Mouse (Mus musculus) adrenal gland, postnatal 25 days (tissue): ENCODE results near the gene Trim28. TPM values are rescaled to one million over a fixed set of nuclear protein-coding genes. Genes with fewer than 3 reads are reported as not detected.
A peak's percentile ranks its signal among the peaks of the same experiment; 100 is the strongest.

ENCODE experiments used
- DNase-seq: peaks from one replicate; pipeline ENCODE4 v3.0.0; 2021; ENCODE audit warnings: mixed read lengths
- total RNA-seq: library from RNA; stranded (reverse); gene quantifications from 2 replicates; pipeline ENCODE4 v1.2.3, GENCODE M21; 2021

Trim28 gene
- total RNA-seq, 1 experiment from 2014 or later, result 273 TPM

DNA sequence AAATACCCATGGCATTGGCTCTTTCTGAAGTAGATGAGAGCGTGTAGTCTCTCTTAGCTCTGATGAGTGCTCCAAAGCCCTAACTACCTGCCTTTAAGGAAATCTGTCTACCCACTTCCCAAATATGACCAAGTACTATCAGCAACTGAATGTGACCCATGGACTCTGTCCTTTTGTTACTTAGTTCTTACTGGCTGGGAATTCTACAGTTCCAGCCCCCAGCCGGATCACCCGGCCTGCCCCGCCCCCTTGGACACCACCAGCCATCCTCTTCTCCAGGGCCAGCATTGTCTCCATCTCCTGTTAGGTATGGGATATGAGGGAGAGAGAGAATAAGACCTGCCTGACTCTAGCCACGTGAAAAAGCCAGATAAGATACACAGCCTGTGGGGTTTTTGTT, 861 bp upstream of the Trim28 start, which contains the start of gene Slc27a5:
Slc27a5 (minus strand) TSS at position 140 of the 400 bp plus-strand sequence.
- DNase-seq, result no peak

DNA sequence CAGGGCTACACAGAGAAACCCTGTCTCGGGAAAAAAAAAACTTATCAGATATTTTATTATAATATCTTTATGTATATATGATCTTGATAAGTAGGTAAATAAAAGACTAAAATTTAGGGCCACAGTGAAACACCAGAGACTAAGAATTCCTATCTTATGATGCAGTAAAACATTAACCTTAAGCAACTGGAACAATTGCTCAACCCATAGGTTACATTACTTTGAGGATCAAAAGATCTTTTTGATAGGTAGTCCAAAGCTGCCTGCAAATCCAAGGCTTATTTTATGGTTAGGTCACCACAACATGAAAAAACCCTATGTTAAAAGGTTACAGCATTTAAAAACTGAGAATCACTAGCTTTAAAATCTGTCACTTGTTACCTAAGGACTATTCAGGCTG, 2.7 kb downstream of the Trim28 start:
- DNase-seq, result no peak

DNA sequence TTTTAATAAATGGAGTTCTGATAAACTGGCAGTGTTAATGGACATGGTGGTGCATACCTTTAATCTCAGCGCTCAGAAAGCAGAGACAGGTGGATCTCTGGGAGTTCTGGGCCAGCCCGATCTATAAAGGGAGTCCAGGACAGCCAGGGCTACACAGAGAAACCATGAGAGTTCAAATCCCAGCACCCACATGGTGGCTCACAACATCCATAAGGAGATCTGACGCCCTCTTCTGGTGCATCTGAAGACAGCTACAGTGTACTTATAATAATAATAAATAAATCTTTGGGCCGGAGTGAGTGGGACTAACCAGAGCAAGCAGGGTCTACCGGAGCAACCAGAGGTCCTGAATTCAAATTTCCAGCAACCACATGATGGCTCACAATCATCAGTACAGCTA, 4.5 kb downstream of the Trim28 start:
- DNase-seq, result no peak

GRCm38 (mm10) chr7:13006011-13006410, 7.1 kb downstream of the Trim28 start:
- no peak for DNase-seq

DNA sequence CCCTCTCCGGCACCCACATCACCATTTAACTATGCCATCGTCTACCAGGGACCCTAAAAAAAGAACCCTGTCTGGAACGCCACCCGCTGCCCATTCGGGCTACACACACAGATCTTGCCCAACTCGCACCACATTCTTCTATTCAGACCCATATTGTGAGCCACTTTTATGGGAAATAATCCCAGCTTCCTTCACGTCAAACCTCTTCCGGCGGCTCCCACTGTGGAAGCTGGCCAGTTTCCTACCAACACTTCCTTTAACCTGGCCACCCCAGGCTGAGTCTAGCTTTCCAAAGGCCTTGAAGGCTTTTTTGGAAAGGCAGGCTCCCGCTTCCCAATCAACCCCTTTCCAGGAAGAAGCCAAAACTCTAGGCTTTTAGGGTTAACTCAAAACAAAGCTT, 7.6 kb downstream of the Trim28 start:
- DNase-seq, result no peak

DNA sequence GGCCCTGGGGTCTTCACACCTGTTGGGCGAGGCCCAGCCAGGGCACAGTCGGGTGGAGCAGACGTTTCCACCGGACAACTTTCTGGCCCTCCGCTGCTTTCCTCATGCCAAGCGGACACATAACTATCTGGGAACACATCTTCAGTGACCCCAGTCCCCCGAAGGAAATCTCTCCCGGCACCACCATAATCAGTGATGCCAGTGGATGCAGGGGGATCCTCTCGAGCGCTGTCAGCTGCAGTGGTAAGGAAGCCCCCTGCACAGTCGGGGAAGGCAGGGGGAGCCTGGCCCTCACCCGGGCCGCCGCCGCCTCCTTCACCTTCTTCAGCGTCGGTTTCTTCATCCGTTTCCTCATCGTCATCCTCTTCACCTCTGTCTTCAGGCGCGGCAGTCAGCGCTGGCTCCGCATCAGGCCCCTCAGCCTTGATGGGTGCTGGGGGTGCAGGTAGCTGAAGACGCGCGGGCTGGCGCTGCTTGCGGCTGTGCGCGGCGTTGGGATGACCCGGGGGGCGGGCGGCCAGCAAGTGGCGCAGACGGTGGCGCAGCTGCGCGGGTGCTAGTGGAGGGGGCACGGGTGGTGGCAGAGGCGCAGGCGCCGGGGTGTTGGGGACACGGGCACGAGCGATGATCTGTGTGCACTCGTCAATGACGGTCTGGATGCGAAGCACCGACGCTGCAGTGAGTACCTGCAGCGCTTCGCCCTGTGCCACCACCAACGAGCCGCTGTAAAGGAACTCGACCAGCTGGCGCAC, 8.6 kb downstream of the Trim28 start:
- no peak for DNase-seq

- peak; percentile 86 for DNase-seq
Observed at GRCm38 (mm10) chr7:13009143-13010004, 10.5 kb downstream of the Trim28 start.

DNA sequence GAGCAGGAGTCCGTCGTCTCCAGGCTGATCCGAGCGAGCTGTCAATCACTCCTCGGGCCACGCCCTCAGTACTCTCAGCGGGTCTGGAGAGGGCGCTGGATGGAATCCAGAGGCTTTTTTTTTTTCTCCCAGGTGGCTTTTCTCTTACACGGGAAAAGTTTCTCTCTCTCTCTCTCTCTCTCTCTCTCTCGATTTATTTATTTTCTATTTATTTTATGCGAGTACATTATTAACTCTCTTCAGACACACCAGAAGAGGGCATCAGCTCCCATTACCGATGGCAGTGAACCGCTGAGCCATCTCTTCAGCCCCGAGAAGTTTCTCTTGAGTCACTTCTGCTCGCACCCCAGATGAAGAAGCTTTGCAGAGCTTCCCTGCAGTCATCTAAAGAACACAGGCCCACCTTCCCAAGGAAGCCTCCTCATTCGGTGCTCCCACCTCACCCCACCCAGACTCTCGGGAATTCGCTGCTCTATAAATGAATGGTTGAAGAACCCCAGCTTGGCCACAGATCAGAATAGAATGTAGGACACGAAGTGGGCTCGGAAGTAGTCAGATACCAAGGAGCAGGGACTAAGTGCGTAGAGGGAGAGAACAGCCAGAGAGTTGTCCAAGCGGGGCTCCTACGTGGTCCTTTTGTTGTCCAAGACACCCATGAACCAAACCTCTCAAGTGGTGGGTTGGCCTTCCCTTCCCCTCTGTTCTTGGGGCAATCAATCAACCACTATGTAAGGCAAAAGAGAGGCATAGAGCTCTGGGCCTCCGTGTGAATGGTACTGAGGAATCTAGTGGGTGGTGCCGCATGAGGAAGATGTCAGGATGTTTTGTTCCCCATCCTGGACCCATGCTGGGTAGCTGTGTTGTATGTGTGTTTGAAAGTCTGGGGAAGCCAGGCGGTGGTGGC, 11.3 kb downstream of the Trim28 start, which contains the start of gene Zbtb45:
Zbtb45 (minus strand) TSS at position 30 of the 904 bp plus-strand sequence.
- no peak for DNase-seq

DNA sequence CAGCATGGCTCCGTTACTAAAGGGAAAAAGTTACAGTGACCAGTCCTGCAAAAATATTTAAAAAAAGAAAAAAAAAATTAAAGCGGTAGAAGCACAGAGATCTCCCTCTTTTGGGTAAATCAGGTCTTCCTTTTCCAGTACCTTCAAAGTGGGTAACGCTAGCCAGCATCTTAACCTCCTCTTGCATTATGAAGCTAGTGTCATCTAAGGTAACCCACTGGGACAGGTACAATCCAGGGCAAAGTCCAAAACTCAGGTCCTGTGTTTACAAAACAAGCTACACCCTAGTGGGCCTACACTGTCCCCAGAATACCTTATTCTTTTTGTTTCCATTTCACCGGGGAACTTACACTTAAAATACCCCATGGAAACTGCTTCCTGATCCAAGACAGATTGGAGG, 14.8 kb downstream of the Trim28 start:
- DNase-seq, result no peak

DNA sequence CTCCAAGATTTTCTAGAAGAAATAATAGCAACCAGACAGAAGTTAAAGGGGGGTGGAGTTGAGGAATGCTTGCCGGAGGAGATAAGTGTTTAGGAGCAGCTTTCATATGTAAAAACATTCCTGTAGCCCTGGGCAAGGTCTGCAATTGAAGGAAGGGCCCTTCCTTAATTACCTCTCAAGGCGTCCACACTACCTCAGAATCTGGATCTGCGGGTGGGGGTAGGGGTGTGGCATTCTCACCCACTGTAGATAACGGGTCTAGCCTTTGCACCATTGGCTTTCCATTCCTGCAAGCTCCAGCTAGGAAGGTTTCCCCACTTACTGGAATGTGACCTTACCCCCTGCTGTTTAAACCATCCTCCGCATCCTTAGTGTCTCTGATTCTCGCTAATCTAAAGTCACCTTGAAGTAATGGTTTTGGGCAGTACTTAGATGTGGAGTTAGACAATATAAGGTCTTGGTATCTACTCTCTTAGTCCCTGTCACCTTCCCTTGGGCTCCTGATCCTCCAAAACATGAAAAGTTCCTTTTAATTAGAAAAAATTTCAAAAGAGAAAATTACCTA, 15.4 kb downstream of the Trim28 start:
- no peak for DNase-seq

DNA sequence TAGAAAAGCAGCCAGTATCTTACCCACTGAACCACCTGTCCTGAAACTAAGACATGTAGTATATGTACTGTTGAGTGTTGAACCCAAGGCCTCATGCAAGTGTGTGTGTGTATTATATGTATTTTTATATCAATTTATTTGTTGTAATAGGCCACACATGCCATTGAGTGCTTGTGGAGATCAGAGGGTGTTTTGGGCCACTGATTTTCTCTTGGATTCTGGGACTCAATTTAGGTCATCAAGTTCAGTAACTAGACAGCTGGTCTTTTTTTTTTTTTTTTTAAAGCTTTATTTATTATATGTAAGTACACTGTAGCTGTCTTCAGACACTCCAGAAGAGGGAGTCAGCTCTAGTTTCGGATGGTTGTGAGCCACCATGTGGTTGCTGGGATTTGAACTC, 16.3 kb downstream of the Trim28 start:
- no peak for DNase-seq

DNA sequence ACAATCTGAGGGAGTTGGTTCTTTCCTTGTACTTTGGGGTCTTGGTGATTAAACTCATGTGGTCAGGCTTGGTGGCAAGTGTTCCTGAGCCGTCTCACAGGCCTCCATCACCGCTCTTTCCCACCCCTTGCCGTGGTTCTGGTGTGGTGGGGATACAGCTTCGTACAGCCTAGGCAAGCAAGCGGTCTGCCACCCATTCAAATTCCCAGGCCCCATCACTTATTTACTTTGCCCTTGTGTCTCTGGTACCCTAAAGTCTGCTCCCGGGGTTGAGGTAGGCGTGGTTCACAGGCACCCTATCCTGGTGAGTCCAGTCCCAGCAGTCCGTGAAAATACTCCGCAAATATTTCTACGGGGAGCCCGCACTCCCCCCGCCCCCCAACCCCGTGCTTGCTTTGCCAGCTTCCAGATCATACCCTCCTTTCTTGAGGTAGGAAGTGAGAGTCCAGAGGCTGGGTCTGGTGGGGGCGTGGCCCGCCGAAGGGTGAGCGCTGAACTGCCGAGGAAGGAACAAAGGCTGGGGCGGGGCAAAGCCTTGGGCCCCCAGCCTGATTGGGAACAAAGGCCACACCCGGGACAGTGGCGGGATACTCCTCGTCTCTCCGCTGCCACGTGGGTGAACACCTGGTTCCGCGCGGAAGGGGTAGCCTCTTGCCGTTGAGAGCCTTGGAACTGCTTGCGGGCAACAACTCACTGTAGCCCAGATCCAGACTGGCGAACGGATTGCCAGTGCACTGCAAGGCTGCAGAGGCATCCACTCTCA, 24.0 kb downstream of the Trim28 start:
- peak; percentile 76 for DNase-seq

DNA sequence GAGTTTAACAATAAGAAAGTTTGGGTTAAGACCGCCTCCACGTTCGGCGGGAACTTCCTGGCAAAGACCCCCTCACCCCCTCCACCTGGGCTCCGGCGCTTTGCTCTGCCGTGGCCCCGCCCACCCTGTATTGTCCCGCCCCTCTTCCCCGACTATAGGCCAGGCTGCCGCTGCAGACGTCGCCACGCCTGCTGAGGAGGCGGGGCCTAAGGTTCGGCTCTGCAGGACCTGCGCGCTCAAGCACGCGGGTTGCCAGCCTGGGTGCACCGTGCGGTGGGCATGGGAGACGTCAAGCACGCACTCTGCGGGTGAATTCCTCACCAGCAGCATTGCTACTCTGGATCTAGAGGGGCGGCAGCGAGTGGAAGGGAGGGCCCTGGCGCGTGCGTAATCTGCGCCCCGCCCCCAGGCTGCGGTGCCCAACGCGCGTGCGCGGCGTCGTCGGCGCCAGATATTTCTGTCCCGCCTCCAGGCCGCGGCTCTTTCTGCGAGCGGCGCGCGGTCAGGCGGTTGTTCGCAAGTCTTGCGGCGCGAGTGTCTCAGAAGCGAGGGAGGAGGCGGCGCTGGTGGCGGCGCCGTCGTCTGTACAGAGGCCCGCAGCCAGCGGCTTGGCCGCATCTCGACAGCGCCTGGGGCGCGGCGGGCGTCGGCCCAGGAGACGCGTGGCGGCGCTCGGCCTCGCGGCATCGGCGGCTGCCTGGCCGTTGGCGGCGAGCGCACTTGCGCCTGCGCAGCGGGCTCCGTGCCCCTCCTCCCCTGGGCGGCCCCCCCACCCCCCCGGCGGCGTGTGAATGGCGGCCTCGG, 25.2 kb downstream of the Trim28 start:
- peak; percentile 92 for DNase-seq

GRCm38 (mm10) chr7:13024805-13025204, 25.9 kb downstream of the Trim28 start:
- peak; percentile 83 for DNase-seq

GRCm38 (mm10) chr7:13025511-13026112, 26.7 kb downstream of the Trim28 start:
- no peak for DNase-seq

DNA sequence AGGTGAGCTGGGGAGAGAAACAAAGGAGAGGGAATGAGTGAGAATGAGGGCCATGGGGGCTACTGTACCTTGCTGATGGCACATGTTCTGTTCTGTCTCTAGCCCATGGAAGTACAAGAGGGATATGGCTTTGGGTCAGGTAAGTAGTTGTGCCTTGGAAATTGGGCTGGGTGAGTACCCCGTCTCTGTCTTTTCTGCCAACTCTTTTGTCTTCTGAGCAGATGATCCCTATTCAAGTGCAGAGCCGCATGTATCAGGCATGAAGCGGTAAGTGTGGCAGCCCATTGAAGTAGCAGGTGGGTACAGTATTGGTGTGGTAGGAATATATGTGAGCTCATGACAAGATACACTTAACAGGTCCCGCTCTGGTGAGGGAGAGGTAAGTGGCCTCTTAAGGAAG, 30.1 kb downstream of the Trim28 start:
- DNase-seq, result no peak

DNA sequence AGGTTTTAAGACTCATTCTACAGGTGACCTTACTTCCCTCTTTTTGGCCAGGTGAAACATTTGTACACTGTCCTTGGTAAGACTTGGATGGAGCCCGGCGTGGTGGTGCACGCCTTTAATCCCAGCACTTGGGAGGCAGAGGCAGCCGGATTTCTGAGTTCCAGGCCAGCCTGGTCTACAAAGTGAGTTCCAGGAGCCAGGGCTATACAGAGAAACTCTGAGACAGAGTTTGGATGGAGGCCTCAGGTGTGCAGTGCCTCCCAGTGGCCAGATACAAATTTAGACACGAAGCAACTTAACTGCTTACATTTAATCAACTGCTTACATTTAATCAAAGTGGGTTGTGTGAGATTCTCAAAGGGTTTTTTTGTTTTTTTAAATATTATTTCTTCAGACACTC, 32.2 kb downstream of the Trim28 start:
- no peak for DNase-seq

DNA sequence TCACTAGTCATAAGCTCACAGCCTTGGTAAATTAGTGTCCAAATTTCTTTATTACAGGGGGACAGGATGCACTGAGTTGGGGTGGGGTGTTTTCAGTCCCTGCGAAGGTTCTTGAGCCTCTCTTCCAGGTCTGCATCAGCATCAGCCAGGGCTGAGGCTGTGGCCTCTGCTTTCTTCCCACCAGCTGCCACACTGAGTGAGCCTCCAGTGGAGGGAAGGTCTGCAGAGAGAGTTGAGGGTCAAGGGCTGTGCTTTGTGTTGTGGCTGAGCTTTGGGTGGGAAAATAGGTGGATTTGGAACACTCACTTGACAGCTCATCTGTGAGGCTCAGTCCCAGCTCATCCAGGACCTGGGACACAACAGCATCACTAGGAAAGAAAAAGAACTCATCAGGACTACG, 33.1 kb downstream of the Trim28 start:
- DNase-seq, result no peak

DNA sequence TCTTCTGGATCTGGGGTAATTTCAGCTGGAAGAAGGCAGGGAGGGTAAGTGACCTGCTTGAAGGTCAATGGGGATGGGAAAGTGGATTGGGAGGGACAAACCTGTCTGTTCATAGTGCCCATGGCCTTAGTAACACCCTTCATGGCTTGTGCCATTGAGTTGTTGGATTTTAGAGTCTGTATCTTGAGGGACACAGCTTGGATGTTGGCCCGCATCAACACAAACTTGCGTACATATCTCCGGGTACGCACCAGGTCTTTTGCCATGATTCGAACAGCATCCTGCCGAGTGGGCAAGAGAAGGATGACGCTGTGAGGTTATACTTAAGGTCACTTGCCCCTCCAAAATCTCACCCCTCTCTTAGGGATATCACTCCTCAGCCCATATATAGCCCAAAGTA, 33.6 kb downstream of the Trim28 start:
- DNase-seq, result no peak
